Mouse (Mus musculus) lung, postnatal 36 days (tissue): ENCODE results near the gene Med19.
"Not testable (repeated sequence)": the region's sequence is repeated elsewhere in the genome, so short reads cannot be mapped to it uniquely, and the experiment has no call there.

Experiments
- DNase-seq: peaks from one replicate; pipeline ENCODE4 v3.0.0; 2022; ENCODE audit warnings: mixed read lengths

The Med19 gene

GRCm38 (mm10) chr2:84721182-84721581 is 43.0 kb downstream of the Med19 start:
- no peak for DNase-seq

- no peak for DNase-seq
Observed at GRCm38 (mm10) chr2:84723856-84724255, 45.7 kb downstream of the Med19 start.

- DNase-seq: no peak
Observed at GRCm38 (mm10) chr2:84725770-84726169, 47.6 kb downstream of the Med19 start.

- DNase-seq: no peak
Observed at GRCm38 (mm10) chr2:84726716-84727115, 48.5 kb downstream of the Med19 start.

DNA sequence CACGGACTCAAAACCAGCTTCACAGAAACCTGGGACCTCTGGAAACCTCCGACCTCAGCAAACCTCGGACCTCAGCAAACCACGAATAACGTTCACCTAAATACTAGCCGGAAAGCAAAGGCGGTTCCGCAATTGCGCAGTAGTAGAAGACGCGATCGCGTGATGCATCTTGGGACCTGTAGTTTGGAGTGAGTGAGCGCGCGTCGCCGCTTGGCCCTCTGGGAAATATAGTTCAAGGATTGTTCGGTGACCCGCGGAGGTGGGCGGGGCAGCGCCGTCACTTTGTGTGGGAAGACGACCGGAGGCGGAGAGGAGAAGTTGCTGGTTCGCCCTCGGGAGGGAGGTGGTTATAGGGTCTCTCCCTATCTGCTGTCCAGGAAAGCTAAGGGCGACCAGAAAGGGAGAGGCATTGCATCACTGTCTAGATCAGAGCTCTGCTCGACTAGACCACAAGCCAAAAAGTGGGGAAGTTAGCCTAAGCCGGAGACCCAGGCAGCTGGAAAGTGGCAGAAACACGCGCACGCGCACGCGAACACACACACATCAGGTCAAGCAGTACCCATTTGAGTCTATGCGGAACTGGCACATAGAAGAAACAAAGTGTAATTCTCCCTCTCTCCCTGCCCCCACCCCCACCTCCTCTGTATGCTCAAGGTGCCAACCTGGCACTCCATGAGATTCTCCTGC is 49.1 kb downstream of the Med19 start, which contains the start of gene Clp1:
Gene Clp1, minus strand, starts transcription at position 179 of the 687 bp plus-strand sequence.
- DNase-seq: peak; percentile 99

DNA sequence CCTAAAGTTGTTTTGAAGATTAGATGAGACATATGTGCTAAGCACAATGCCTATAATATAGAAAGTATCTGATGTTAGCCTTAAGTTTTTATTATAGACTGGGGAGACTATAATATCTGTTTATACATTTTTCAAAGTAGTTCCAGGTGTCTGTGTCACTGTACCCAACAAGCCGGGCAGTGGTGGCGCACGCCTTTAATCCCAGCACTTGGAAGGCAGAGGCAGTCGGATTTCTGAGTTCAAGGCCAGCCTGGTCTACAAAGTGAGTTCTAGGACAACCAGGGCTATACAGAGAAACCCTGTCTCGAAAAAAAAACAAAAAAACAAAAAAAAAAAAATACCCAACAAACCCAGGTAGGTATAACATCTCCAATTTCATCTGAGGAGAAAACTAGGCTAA is 50.0 kb downstream of the Med19 start:
- DNase-seq: not testable (repeated sequence)

GRCm38 (mm10) chr2:84731206-84731605 is 53.0 kb downstream of the Med19 start:
- no peak for DNase-seq

- DNase-seq: no peak
Observed at GRCm38 (mm10) chr2:84732394-84732793, 54.2 kb downstream of the Med19 start.

- DNase-seq: peak; percentile 50
Observed at GRCm38 (mm10) chr2:84733579-84734300, 55.5 kb downstream of the Med19 start, which contains the start of gene Ypel4. Ypel4 (plus strand) TSS chr2:84734058.

GRCm38 (mm10) chr2:84734351-84734864 is 56.2 kb downstream of the Med19 start:
- no peak for DNase-seq

GRCm38 (mm10) chr2:84734919-84735318 is 56.7 kb downstream of the Med19 start:
- DNase-seq: no peak

GRCm38 (mm10) chr2:84735346-84735920 is 57.2 kb downstream of the Med19 start:
- DNase-seq: no peak

- DNase-seq: no peak
Observed at GRCm38 (mm10) chr2:84736312-84737161, 58.3 kb downstream of the Med19 start.

DNA sequence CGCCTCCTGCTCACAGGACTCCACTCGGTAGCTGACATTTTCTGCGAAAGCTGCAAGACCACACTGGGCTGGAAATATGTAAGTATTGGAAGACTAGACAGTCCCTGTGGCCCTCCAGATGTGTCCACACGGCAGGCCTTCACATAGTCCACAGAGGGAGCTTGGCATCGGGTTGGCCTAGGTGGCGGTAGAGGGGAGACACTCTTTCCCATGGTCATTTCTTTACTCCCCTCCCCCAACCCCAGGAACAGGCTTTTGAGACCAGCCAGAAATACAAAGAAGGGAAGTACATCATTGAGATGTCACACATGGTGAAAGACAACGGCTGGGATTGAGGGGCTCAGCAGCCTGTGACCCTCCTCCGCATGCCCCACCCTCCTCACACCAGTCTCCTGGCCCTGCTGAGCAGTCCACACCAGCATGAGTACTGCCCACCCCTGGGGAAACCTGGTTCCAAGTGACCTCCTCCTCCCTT is 59.3 kb downstream of the Med19 start:
- peak; percentile 22 for DNase-seq
